Mouse (Mus musculus) megakaryocyte, embryonic 14.5 days (primary cell): ENCODE data around the gene Slc16a2.

Source experiments
- FLI1 ChIP-seq: IDR thresholded peaks from 2 replicates; pipeline ENCODE4 v1.6.1; 2012; ENCODE audit warnings: low read length, inconsistent platforms, mixed read lengths
- GATA1 ChIP-seq: IDR thresholded peaks from 3 replicates; pipeline ENCODE4 v1.6.1; 2012; ENCODE audit warnings: mixed read lengths, low read length, inconsistent platforms, borderline replicate concordance

GRCm38 (mm10) chrX:103694787-103695164 lies 127.0 kb downstream of the Slc16a2 start:
- TF ChIP-seq GATA1 (no peak), FLI1 (no peak)
